Mouse (Mus musculus) left cerebral cortex, adult 6 months (tissue): Measurements from ENCODE around the gene Rabac1. TPM values are rescaled to one million over a fixed set of nuclear protein-coding genes. Genes with fewer than 3 reads are reported as not detected.

ENCODE experiments used
- long read RNA-seq, 2 experiments: library from polyadenylated mRNA; unstranded; transcript quantifications; one replicate each; pipeline ENCODE4 v2.0.0; 2019 to 2020
- polyA plus RNA-seq: library from polyadenylated mRNA; unstranded; fragments of <200 nt; fragmentation: Nextera tagmentation; gene quantifications from 2 replicates; pipeline ENCODE4 v1.2.3, GENCODE M21; 2021

Rabac1 gene
- 531 and 581 TPM in 2 replicates for polyA plus RNA-seq
- long read RNA-seq, experiment 1, transcript Rabac1-201 (5 exons, 899 nt), result major isoform, 126 of 138 reads
- long read RNA-seq, experiment 1, partial matches to known transcripts, result 4 of 138 reads
- long read RNA-seq, experiment 1, other reads (novel, unspliced or antisense), result 3 of 138 reads
- long read RNA-seq, experiment 2, transcript Rabac1-204 (3 exons, 583 nt), result minor isoform, 7 of 487 reads
- long read RNA-seq, experiment 2, transcript Rabac1-201 (5 exons, 899 nt), result major isoform, 440 of 487 reads
- long read RNA-seq, experiment 2, transcript Rabac1-203 (4 exons, 986 nt), result minor isoform, 17 of 487 reads
- long read RNA-seq, experiment 2, partial matches to known transcripts, result 10 of 487 reads
- long read RNA-seq, experiment 2, other reads (novel, unspliced or antisense), result 12 of 487 reads

DNA sequence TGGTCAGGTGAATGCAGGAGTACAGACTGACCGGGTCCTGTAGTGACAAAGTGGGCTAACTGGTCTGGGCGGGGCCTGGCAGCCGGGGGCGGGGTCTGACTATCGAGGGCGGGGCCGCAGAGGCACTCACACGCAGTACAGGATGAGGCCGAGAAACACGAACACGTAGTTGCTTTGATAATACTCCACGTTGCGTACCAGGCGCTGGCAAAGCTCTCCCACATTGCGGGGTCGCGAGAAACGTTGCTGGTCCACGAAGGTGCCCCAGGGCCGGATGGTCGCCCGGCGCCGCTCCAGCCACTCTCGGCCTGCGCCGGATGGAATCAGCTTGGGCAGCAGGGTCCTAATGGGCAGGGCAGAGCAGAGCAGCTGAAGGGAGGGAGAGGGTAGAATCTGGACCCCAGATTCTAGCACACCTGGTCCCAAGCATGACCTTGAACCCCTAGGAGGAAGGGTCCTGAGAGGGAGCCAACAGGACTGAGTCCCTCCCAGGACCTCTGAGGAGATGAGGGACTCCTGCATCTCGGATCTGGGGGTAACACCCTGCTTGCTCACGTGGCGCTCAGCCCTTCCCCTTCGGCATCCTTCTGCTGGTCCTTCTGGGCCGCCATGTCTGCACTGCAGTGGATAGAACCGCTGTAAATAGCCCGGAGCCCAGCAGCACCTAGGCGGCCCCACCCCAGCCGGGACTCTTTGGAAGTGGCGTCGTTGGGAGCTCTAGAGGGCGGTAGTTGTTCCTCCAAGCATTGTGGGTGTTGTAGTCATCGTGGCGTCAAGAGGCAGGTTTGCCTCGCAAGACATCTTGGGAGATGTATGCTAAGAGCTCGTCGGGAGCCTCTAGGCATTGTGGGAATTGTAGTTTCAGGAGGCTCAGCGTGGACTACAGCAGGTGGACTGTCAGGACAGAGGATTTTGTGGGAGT is at the start of gene Rabac1:
Gene Rabac1 (minus strand): TSS at position 783 of the 922 bp plus-strand sequence.

DNA sequence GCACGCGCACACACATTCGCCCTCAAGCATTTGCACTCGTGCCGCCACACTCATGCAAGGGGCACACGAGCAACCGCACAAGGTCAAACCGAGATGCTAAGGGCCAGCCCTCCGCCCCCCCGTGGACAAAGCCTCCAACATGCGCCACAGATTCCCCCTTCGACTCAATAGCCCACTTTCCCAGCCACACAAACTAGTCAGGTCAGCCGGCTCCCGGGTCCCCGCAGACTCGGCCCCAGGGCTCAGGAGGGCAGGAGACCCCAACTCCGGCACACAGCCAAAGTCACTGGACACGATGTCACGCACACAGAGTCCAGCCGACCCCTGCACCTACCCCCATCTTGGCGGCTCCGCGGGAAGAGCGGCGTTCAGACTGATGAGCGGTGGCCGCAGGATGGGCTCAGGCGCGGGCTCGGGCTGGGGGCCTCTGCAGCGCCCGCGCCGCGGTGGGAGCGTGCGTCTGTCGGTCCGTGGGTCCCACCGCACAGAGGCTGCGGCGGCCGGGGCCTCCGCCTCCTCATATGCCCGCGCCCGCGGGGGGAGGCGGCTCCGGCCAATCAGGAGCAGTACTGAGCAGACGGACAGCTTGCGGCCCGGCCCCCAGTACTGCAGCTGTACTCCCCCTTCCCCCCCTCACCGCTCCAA is 33.0 kb upstream of the Rabac1 start, which contains the start of gene Atp1a3:
Gene Atp1a3 (minus strand): TSS at position 538 of the 645 bp plus-strand sequence.

DNA sequence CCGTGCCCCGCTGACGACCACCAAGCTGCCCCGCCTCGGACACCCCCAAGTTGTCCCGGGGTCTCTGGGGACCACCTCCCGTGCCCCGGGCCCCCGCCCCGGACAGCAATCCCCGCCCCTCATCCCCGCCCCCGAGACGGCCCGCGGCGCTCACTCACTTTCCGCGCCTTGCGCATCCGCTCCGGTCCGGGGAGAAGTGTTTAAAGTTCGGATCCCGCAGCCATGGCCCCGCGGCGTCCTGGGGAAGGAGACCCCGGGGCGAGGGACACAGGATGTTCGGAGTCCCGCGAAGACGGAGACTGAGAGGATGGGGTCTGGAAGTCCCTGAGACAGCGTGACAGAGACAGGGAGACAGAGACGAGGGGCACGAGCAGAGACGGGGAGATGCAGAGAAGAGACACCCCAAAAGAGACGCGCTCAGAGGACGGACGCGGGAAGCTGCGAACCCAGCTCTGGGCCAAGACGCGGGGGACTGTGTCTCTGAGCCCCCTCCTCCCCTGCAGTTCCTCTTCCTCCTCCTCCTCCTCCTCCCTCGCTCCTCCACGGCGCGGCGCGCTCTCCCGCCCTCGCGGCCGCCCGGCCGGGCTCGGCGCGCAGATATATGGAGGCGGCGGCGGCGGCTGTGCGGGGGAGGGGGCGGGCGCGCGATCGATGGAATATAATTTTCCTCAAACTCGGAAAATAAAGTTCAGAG is 28.1 kb downstream of the Rabac1 start, which contains the start of gene Gm4881:
Gene Gm4881 (minus strand): TSS at position 238 of the 694 bp plus-strand sequence.

Other genes with a start within 250 kb of the Rabac1 start
- not detected in 2 replicates for gene Gm4763, start 245.8 kb downstream of the Rabac1 start, polyA plus RNA-seq
- not detected in 2 replicates for gene Cd177, start 212.4 kb downstream of the Rabac1 start, polyA plus RNA-seq
- 0.28 TPM in 1 of 2 replicates, not detected in the other for gene Ceacam10, start 195.5 kb downstream of the Rabac1 start, polyA plus RNA-seq
- 4.5 and 8.1 TPM in 2 replicates for gene Gm9844, start 110.5 kb downstream of the Rabac1 start, polyA plus RNA-seq
- not detected in 2 replicates for gene Lypd4, start 102.8 kb downstream of the Rabac1 start, polyA plus RNA-seq
- gene Dmrtc2, start 102.7 kb downstream of the Rabac1 start, polyA plus RNA-seq, result not detected in 2 replicates
- 2,479 and 2,713 TPM in 2 replicates for gene Rps19, start 88.4 kb downstream of the Rabac1 start, polyA plus RNA-seq
- gene Cd79a, start 75.4 kb downstream of the Rabac1 start, polyA plus RNA-seq, result 0.27 and 0.60 TPM in 2 replicates
- gene Arhgef1, start 69.8 kb downstream of the Rabac1 start, polyA plus RNA-seq, result 4.7 and 7.9 TPM in 2 replicates
- not detected in 2 replicates for gene Gm4881, start 28.3 kb downstream of the Rabac1 start, polyA plus RNA-seq
- 803 and 1,080 TPM in 2 replicates for gene Atp1a3, start 33.2 kb upstream of the Rabac1 start, polyA plus RNA-seq
- 6.1 and 29.3 TPM in 2 replicates for gene Grik5, start 99.6 kb upstream of the Rabac1 start, polyA plus RNA-seq
- 24.1 and 27.1 TPM in 2 replicates for gene Zfp574, start 99.8 kb upstream of the Rabac1 start, polyA plus RNA-seq
- gene Pou2f2, start 207.0 kb upstream of the Rabac1 start, polyA plus RNA-seq, result 1.2 and 2.3 TPM in 2 replicates
- 10.7 and 12.7 TPM in 2 replicates for gene Dedd2, start 247.9 kb upstream of the Rabac1 start, polyA plus RNA-seq
- 0.44 and 1.6 TPM in 2 replicates for gene Zfp526, start 248.7 kb upstream of the Rabac1 start, polyA plus RNA-seq